Mouse (Mus musculus): Measurements from ENCODE around the gene Uqcrh. TPM values are rescaled to one million over a fixed set of nuclear protein-coding genes. Genes with fewer than 3 reads are reported as not detected.

The Uqcrh gene
- total and polyA plus RNA-seq, 2 experiments from 2014 or later = 247 to 429 TPM

GRCm38 (mm10) chr4:116105278-116105677 lies 30.4 kb upstream of the Uqcrh start:
- no peak overlapping the region for H3K4me3 ChIP-seq (ENCODE audit: low read depth, low read length)
- H3K4me1 ChIP-seq (ENCODE audit: insufficient read depth, low read length) = no peaks in the 10 kb centered on the region
- H3K9me3 ChIP-seq (ENCODE audit: low read length) = no peaks in the 10 kb centered on the region
- TF ChIP-seq CTCF (IDR thresholded peaks at IDR 0.05) = no peak
- H3K4me2 ChIP-seq (ENCODE audit: low read depth, low read length, poor library complexity, severe bottlenecking) = no peak overlapping the region
- DNase-seq (ENCODE audit: low spot score) (no peak), ATAC-seq (ENCODE audit: low FRiP score) (no peak)
- 96% methylated on average over 5 of the region's 5 CpGs for WGBS
- no peaks in the 10 kb centered on the region for H3K27me3 ChIP-seq (ENCODE audit: insufficient read depth, low read length)
- no peak overlapping the region for H3K27ac ChIP-seq (ENCODE audit: low read depth, low read length)
- H3K36me3 ChIP-seq (ENCODE audit: insufficient read depth, low read length) = no peaks in the 10 kb centered on the region
- H3K9ac ChIP-seq (replicated peaks; ENCODE audit: low read length, poor library complexity, severe bottlenecking) = no peak overlapping the region

- no peak overlapping the region for H3K9ac ChIP-seq (replicated peaks; ENCODE audit: low read length, poor library complexity, severe bottlenecking)
- WGBS = 87% methylated on average over 7 of the region's 7 CpGs
- H3K36me3 ChIP-seq (ENCODE audit: insufficient read depth, low read length) = peaks cover 29% of the 10 kb centered on the region
- no peaks in the 10 kb centered on the region for H3K4me1 ChIP-seq (ENCODE audit: insufficient read depth, low read length)
- H3K27ac ChIP-seq (ENCODE audit: low read depth, low read length) = no peak overlapping the region
- ATAC-seq (ENCODE audit: low FRiP score) (no peak), DNase-seq (ENCODE audit: low spot score) (no peak)
- no peak overlapping the region for H3K4me3 ChIP-seq (ENCODE audit: low read depth, low read length)
- TF ChIP-seq CTCF (IDR thresholded peaks at IDR 0.05) = no peak
- no peaks in the 10 kb centered on the region for H3K27me3 ChIP-seq (ENCODE audit: insufficient read depth, low read length)
- H3K4me2 ChIP-seq (ENCODE audit: low read depth, low read length, poor library complexity, severe bottlenecking) = no peak overlapping the region
- no peaks in the 10 kb centered on the region for H3K9me3 ChIP-seq (ENCODE audit: low read length)
These were observed 26.1 kb upstream of the Uqcrh start for GRCm38 (mm10) chr4:116100959-116101358.

- no peak for DNase-seq (ENCODE audit: low spot score)
- no peak for ATAC-seq (ENCODE audit: low FRiP score)
- 93% methylated on average over 8 of the region's 8 CpGs for WGBS
These were observed 22.3 kb upstream of the Uqcrh start for GRCm38 (mm10) chr4:116097211-116097610.

GRCm38 (mm10) chr4:116096291-116096690 lies 21.4 kb upstream of the Uqcrh start:
- no peak for ATAC-seq (ENCODE audit: low FRiP score)
- Histone ChIP-seq H3K27ac (ENCODE audit: low read depth, low read length) (no peak overlapping the region), H3K4me3 (ENCODE audit: low read depth, low read length) (no peak overlapping the region), H3K9me3 (ENCODE audit: low read length) (no peaks in the 10 kb centered on the region), H3K4me2 (ENCODE audit: low read depth, low read length, poor library complexity, severe bottlenecking) (no peak overlapping the region), H3K9ac (replicated peaks; ENCODE audit: low read length, poor library complexity, severe bottlenecking) (no peak overlapping the region), H3K27me3 (ENCODE audit: insufficient read depth, low read length) (no peaks in the 10 kb centered on the region), H3K36me3 (ENCODE audit: insufficient read depth, low read length) (peaks cover 67% of the 10 kb centered on the region), H3K4me1 (ENCODE audit: insufficient read depth, low read length) (no peaks in the 10 kb centered on the region)
- no peak for TF ChIP-seq CTCF (IDR thresholded peaks at IDR 0.05)
- 91% methylated on average over 10 of the region's 10 CpGs for WGBS
- no peak for DNase-seq (ENCODE audit: low spot score)

More at GRCm38 (mm10) chr4:116097211-116097610, 22.3 kb upstream of the Uqcrh start:
- H3K27ac ChIP-seq (ENCODE audit: low read depth, low read length) = no peak overlapping the region
- no peak overlapping the region for H3K9ac ChIP-seq (replicated peaks; ENCODE audit: low read length, poor library complexity, severe bottlenecking)
- H3K36me3 ChIP-seq (ENCODE audit: insufficient read depth, low read length) = peaks cover 62% of the 10 kb centered on the region
- no peaks in the 10 kb centered on the region for H3K4me1 ChIP-seq (ENCODE audit: insufficient read depth, low read length)
- H3K4me3 ChIP-seq (ENCODE audit: low read depth, low read length) = no peak overlapping the region
- H3K4me2 ChIP-seq (ENCODE audit: low read depth, low read length, poor library complexity, severe bottlenecking) = no peak overlapping the region
- no peak for TF ChIP-seq CTCF (IDR thresholded peaks at IDR 0.05)
- no peaks in the 10 kb centered on the region for H3K9me3 ChIP-seq (ENCODE audit: low read length)
- no peaks in the 10 kb centered on the region for H3K27me3 ChIP-seq (ENCODE audit: insufficient read depth, low read length)

- DNase-seq (ENCODE audit: low spot score) = peak; percentile 36
These were observed 13.8 kb upstream of the Uqcrh start for GRCm38 (mm10) chr4:116088510-116089249.

GRCm38 (mm10) chr4:116077240-116078095 lies 2.6 kb upstream of the Uqcrh start:
- Histone ChIP-seq H3K9me3 (ENCODE audit: low read length) (no peaks in the 10 kb centered on the region), H3K4me1 (ENCODE audit: insufficient read depth, low read length) (peaks cover 22% of the 10 kb centered on the region), H3K36me3 (ENCODE audit: insufficient read depth, low read length) (peaks cover 10% of the 10 kb centered on the region), H3K4me3 (ENCODE audit: low read depth, low read length) (peak overlapping the region; percentile 99), H3K27me3 (ENCODE audit: insufficient read depth, low read length) (no peaks in the 10 kb centered on the region), H3K9ac (replicated peaks; ENCODE audit: low read length, poor library complexity, severe bottlenecking) (peak overlapping the region; percentile 97), H3K4me2 (ENCODE audit: low read depth, low read length, poor library complexity, severe bottlenecking) (peak overlapping the region; percentile 94), H3K27ac (ENCODE audit: low read depth, low read length) (peak overlapping the region; percentile 91; the same call in 1 of the 2 replicates)
- WGBS = 63% methylated on average over 3 of the region's 3 CpGs
- DNase-seq (ENCODE audit: low spot score) (peak; percentile 5), ATAC-seq (ENCODE audit: low FRiP score) (no peak)
- TF ChIP-seq CTCF (IDR thresholded peaks at IDR 0.05) = no peak

More at GRCm38 (mm10) chr4:116088510-116089249, 13.8 kb upstream of the Uqcrh start:
- Histone ChIP-seq H3K4me2 (ENCODE audit: low read depth, low read length, poor library complexity, severe bottlenecking) (no peak overlapping the region), H3K4me3 (ENCODE audit: low read depth, low read length) (no peak overlapping the region), H3K9me3 (ENCODE audit: low read length) (no peaks in the 10 kb centered on the region), H3K9ac (replicated peaks; ENCODE audit: low read length, poor library complexity, severe bottlenecking) (no peak overlapping the region), H3K4me1 (ENCODE audit: insufficient read depth, low read length) (no peaks in the 10 kb centered on the region), H3K36me3 (ENCODE audit: insufficient read depth, low read length) (peaks cover 51% of the 10 kb centered on the region), H3K27ac (ENCODE audit: low read depth, low read length) (no peak overlapping the region), H3K27me3 (ENCODE audit: insufficient read depth, low read length) (no peaks in the 10 kb centered on the region)
- WGBS = 90% methylated on average over 23 of the region's 23 CpGs
- no peak for TF ChIP-seq CTCF (IDR thresholded peaks at IDR 0.05)
- ATAC-seq (ENCODE audit: low FRiP score) = no peak
